Mouse (Mus musculus) right cerebral cortex, postnatal 25 days (tissue): ENCODE data around the gene Cd2.

Source experiments
- DNase-seq: peaks from one replicate; pipeline ENCODE4 v3.0.0; 2022

Cd2 gene

DNA sequence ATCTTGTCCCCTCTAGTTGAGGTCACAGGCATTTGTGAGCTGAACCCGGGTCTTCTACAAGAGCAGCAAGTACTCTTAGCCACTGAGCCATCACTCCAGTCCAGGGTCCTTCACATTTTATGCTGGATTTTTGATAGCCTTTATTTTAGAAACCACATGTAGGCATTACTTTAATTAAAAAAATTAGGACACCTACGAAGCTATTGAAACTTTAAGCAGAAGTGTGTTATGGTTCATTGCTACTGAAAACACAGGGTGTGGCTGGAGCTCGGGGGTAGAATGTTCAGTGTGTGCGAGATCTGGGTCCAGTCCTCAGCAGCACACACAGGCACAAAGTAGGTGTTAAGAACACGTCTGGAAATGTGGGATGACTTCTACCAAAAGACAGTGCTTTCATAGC, 59.7 kb downstream of the Cd2 start:
- no peak for DNase-seq
